Mouse (Mus musculus) lung, embryonic 15.5 days (tissue): ENCODE measurements around the gene Hpcal4. TPM values are rescaled to one million over a fixed set of nuclear protein-coding genes. Genes with fewer than 3 reads are reported as not detected.
A peak's percentile ranks its signal among the peaks of the same experiment; 100 is the strongest.

Experiments used
- ATAC-seq: fragments of 200-750 bp; cut with Nextera tagmentation; 2 replicates; pipeline ENCODE4 v1.8.0; 2017; ENCODE audit warnings: moderate number of reproducible peaks, borderline replicate concordance; ENCODE audit not compliant: low FRiP score, low TSS enrichment; ENCODE audit errors: extremely low read depth
- H3K27ac ChIP-seq: fragments of 300-500 bp; sonication (generic); 2 replicates; pipeline ENCODE4 v1.5.1; 2015; ENCODE audit warnings: moderate library complexity, mild to moderate bottlenecking, inconsistent platforms
- H3K27me3 ChIP-seq: fragments of 300-500 bp; sonication (generic); 2 replicates; pipeline ENCODE4 v1.6.1; 2015; ENCODE audit warnings: inconsistent platforms
- H3K36me3 ChIP-seq: fragments of 300-500 bp; sonication (generic); 2 replicates; pipeline ENCODE4 v1.6.1; 2015; ENCODE audit warnings: inconsistent platforms
- H3K4me1 ChIP-seq: fragments of 300-500 bp; sonication (generic); 2 replicates; pipeline ENCODE4 v1.6.1; 2015; ENCODE audit warnings: inconsistent platforms
- H3K4me2 ChIP-seq: fragments of 300-500 bp; sonication (generic); 2 replicates; pipeline ENCODE4 v1.6.1; 2015; ENCODE audit warnings: inconsistent platforms, mild to moderate bottlenecking, moderate library complexity
- H3K4me3 ChIP-seq: fragments of 300-500 bp; sonication (generic); 2 replicates; pipeline ENCODE4 v1.5.1; 2015; ENCODE audit warnings: mild to moderate bottlenecking, inconsistent platforms
- H3K9ac ChIP-seq: fragments of 300-500 bp; sonication (generic); 2 replicates; pipeline ENCODE4 v1.6.1; 2015; ENCODE audit warnings: inconsistent platforms
- H3K9me3 ChIP-seq: fragments of 300-500 bp; sonication (generic); 2 replicates; pipeline ENCODE4 v1.6.1; 2016; ENCODE audit warnings: inconsistent platforms
- WGBS: fragments of 180-500 bp; shearing (Covaris S2); methylation state at CpG from one replicate; pipeline ENCODE4 v1.1.7; 2015; 5-methylcytosine and 5-hydroxymethylcytosine counted together
- polyA plus RNA-seq: library from polyadenylated mRNA; unstranded; fragments of >200 nt; fragmentation: Nextera tagmentation; extraction: Ambion mirVana; gene quantifications from 2 replicates; pipeline ENCODE4 v1.2.1, GENCODE M21; 2015

The Hpcal4 gene
- polyA plus RNA-seq, 1 experiment from 2014 or later, result 0.37 TPM

DNA sequence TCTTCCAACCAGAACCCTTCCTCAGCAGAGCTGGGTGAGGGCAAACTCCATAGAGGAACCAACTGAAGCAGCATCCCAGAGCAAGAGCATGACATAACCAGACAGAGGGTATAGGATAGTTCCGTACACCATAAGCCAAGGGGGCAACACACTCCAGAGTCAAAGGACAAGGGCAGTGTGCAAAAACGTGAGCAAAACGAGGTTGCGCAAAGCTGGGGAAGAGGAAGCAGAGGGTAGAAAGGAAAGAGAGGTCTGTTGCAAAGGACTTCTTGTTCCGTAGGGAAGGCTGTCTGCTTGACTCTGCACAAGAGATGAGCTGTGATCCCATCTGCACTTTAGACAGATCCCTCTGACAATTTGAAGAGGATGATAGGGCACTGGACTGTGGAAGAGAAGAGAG is 24.3 kb downstream of the Hpcal4 start:
- H3K4me3 ChIP-seq, result no peak overlapping the region
- no peaks in the 10 kb centered on the region for H3K4me1 ChIP-seq
- peaks cover 22% of the 10 kb centered on the region for H3K27me3 ChIP-seq
- no peaks in the 10 kb centered on the region for H3K9me3 ChIP-seq
- no peak overlapping the region for H3K4me2 ChIP-seq
- no peak overlapping the region for H3K27ac ChIP-seq
- ATAC-seq, result no peak
- H3K36me3 ChIP-seq, result no peaks in the 10 kb centered on the region
- 64% methylated on average over 5 of the region's 5 CpGs for WGBS
- H3K9ac ChIP-seq, result no peak overlapping the region

GRCm38 (mm10) chr4:123210996-123211395 is 28.0 kb downstream of the Hpcal4 start:
- Histone ChIP-seq H3K36me3 (no peaks in the 10 kb centered on the region), H3K4me2 (no peak overlapping the region), H3K27ac (no peak overlapping the region), H3K9me3 (no peaks in the 10 kb centered on the region), H3K4me1 (no peaks in the 10 kb centered on the region), H3K27me3 (peaks cover 7% of the 10 kb centered on the region; the same call in 1 of the 2 replicates), H3K9ac (no peak overlapping the region), H3K4me3 (no peak overlapping the region)
- 55% methylated on average over 8 of the region's 8 CpGs for WGBS
- ATAC-seq, result no peak

GRCm38 (mm10) chr4:123211453-123211852 is 28.4 kb downstream of the Hpcal4 start:
- 43% methylated on average over 5 of the region's 5 CpGs for WGBS
- Histone ChIP-seq H3K4me2 (no peak overlapping the region), H3K4me3 (no peak overlapping the region), H3K27me3 (peaks cover 7% of the 10 kb centered on the region; the same call in 1 of the 2 replicates), H3K27ac (no peak overlapping the region), H3K4me1 (no peaks in the 10 kb centered on the region), H3K36me3 (no peaks in the 10 kb centered on the region), H3K9me3 (no peaks in the 10 kb centered on the region), H3K9ac (no peak overlapping the region)
- ATAC-seq, result no peak

DNA sequence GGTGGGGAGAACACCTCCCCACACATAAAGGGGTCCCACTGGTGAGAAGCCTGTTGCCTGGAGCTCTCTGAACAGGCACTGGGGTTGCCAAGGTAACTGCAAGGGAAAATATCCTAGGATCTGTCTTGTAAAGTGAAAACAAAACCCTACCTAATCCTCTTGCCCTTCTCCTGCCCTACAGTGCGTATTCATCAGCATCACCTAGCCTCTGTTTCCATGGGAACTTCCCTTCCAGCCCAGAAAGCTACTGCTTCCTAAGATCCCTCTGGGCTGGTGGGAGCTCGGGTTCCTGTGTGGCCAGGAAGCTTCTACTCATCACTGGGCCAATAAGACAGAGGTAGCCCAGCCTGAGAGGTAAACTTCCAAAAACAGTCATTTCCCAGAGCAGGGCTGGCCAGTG is 29.3 kb downstream of the Hpcal4 start:
- Histone ChIP-seq H3K27me3 (peaks cover 7% of the 10 kb centered on the region; the same call in 1 of the 2 replicates), H3K4me2 (no peak overlapping the region), H3K27ac (no peak overlapping the region), H3K9me3 (no peaks in the 10 kb centered on the region), H3K9ac (no peak overlapping the region), H3K36me3 (no peaks in the 10 kb centered on the region), H3K4me1 (no peaks in the 10 kb centered on the region), H3K4me3 (no peak overlapping the region)
- ATAC-seq, result no peak
- 34% methylated on average over 2 of the region's 2 CpGs for WGBS

- H3K4me1 ChIP-seq, result no peaks in the 10 kb centered on the region
- no peak for ATAC-seq
- H3K4me3 ChIP-seq, result no peak overlapping the region
- no peaks in the 10 kb centered on the region for H3K36me3 ChIP-seq
- no peak overlapping the region for H3K4me2 ChIP-seq
- H3K27ac ChIP-seq, result no peak overlapping the region
- H3K9me3 ChIP-seq, result no peaks in the 10 kb centered on the region
- no peak overlapping the region for H3K9ac ChIP-seq
- peaks cover 7% of the 10 kb centered on the region; the same call in 1 of the 2 replicates for H3K27me3 ChIP-seq
- 90% methylated on average over 9 of the region's 9 CpGs for WGBS
Measured at GRCm38 (mm10) chr4:123213975-123214374, 30.9 kb downstream of the Hpcal4 start.

DNA sequence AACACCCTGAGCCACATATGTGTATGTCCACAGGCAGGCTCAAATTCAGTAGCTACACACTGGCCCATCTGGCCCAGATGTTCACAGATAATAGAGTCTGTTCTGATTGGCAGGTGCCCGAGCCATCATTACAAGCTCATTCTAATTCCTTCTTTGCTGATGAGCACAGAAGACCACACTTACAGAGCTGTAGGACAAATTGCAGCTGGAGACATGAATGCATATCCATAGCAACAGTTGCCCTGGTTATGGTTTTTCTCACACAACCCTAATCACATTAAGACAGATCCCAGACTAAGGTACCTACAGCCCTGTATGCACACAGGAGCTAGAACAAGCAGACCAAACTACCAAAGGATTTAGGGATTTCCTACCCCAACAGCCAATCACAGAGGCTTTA is 32.3 kb downstream of the Hpcal4 start:
- H3K4me2 ChIP-seq, result no peak overlapping the region
- no peak overlapping the region for H3K27ac ChIP-seq
- H3K4me3 ChIP-seq, result no peak overlapping the region
- 82% methylated on average over 1 of the region's 1 CpGs for WGBS
- H3K36me3 ChIP-seq, result no peaks in the 10 kb centered on the region
- peaks cover 5% of the 10 kb centered on the region; the same call in 1 of the 2 replicates for H3K27me3 ChIP-seq
- no peak for ATAC-seq
- no peaks in the 10 kb centered on the region for H3K4me1 ChIP-seq
- H3K9ac ChIP-seq, result no peak overlapping the region
- H3K9me3 ChIP-seq, result no peaks in the 10 kb centered on the region

GRCm38 (mm10) chr4:123216782-123217181 is 33.8 kb downstream of the Hpcal4 start:
- Histone ChIP-seq H3K4me1 (no peaks in the 10 kb centered on the region), H3K4me2 (no peak overlapping the region), H3K27ac (no peak overlapping the region), H3K36me3 (no peaks in the 10 kb centered on the region), H3K27me3 (no peaks in the 10 kb centered on the region; the same call in 1 of the 2 replicates), H3K4me3 (no peak overlapping the region), H3K9me3 (no peaks in the 10 kb centered on the region), H3K9ac (no peak overlapping the region)
- no peak for ATAC-seq
- 0% methylated on average over 1 of the region's 1 CpGs for WGBS

GRCm38 (mm10) chr4:123219720-123220357 is 36.8 kb downstream of the Hpcal4 start:
- ATAC-seq, result peak; percentile 52
- H3K27me3 ChIP-seq, result no peaks in the 10 kb centered on the region; the same call in 1 of the 2 replicates
- H3K36me3 ChIP-seq, result no peaks in the 10 kb centered on the region
- H3K4me3 ChIP-seq, result no peak overlapping the region
- H3K27ac ChIP-seq, result no peak overlapping the region
- H3K4me1 ChIP-seq, result no peaks in the 10 kb centered on the region
- H3K4me2 ChIP-seq, result no peak overlapping the region
- 64% methylated on average over 15 of the region's 15 CpGs for WGBS
- no peaks in the 10 kb centered on the region for H3K9me3 ChIP-seq
- no peak overlapping the region for H3K9ac ChIP-seq

DNA sequence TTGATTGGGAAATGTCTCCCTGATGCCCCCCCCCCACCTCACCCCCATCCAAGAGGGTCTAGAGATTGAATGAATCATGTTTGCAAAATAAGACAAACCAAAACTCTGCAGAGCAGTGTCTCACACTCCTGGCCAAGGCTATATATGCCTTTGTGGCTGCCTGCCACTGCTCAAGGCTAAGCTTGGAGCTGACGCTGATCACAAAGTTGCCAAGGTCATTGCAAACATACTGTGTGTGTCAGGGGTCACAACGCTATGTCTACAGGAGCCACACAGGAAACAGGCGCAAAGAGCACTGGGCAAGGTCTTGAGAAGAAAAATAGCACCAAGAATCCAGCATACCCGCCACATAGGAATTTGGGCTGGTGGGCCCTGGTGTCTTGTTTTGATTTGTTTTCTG is 37.6 kb downstream of the Hpcal4 start:
- no peak overlapping the region for H3K4me2 ChIP-seq
- H3K9me3 ChIP-seq, result no peaks in the 10 kb centered on the region
- no peaks in the 10 kb centered on the region; the same call in 1 of the 2 replicates for H3K27me3 ChIP-seq
- no peak for ATAC-seq
- no peak overlapping the region for H3K27ac ChIP-seq
- H3K36me3 ChIP-seq, result no peaks in the 10 kb centered on the region
- H3K4me3 ChIP-seq, result no peak overlapping the region
- 75% methylated on average over 4 of the region's 4 CpGs for WGBS
- H3K4me1 ChIP-seq, result no peaks in the 10 kb centered on the region
- no peak overlapping the region for H3K9ac ChIP-seq

DNA sequence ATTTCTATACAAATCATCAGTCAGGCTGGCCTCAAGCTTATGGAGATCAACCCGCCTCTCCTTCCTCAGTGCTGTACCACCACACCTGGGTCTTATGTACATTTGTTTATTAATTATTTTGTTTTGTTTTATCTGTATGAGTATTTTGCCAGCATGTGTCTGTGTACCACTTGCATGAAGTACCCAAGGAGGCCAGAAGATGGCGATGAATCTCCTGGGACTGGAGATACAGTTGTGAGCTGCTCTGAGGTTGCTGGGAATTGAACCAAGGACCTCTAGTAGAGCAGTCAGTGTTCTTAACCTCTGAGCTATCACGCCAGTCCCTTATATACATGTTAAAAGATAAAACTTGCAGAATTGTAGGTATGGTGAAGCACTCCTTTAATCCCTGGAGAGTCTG is 40.3 kb downstream of the Hpcal4 start:
- no peak overlapping the region for H3K27ac ChIP-seq
- no peaks in the 10 kb centered on the region; the same call in 1 of the 2 replicates for H3K27me3 ChIP-seq
- no peak overlapping the region for H3K4me3 ChIP-seq
- ATAC-seq, result no peak
- 59% methylated on average over 3 of the region's 3 CpGs for WGBS
- no peaks in the 10 kb centered on the region for H3K36me3 ChIP-seq
- H3K9ac ChIP-seq, result no peak overlapping the region
- no peak overlapping the region for H3K4me2 ChIP-seq
- H3K4me1 ChIP-seq, result peaks cover 24% of the 10 kb centered on the region
- H3K9me3 ChIP-seq, result no peaks in the 10 kb centered on the region

DNA sequence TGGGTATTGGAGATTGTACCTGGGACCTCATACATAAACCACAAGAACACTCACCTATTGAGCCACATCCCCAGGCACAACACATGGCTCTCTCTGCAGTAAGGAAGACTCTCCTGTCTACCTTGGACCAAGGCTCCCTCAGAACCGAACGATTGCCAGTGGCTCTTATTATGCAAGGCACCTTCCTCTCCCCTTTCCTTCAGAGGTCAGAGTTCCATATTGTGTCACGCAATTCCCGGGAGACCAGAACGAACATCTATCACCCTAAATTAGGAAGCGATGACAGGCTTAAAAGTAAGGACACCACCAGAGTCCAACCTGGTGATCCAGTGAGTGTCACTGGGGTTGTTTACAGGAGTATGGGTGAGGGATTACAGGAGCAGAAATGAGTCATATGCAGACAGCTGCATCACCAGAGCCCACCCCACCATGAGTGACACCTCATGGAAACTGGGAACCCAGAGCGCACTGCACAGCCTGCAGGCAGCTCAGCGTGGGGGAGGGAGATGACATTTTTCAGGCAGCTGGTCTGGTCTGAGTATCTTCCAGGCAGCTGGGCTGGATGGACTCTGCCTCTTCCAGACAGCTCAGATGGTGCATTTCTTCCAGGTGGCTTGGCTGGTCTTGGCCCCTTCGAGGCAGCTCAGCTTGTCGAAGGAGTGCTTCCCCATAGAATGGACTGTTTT is 42.8 kb downstream of the Hpcal4 start:
- Histone ChIP-seq H3K9ac (no peak overlapping the region), H3K4me1 (peaks cover 35% of the 10 kb centered on the region), H3K27ac (0 out of 2 replicates have a peak overlapping the region, but pooled peaks have one; percentile 13), H3K4me2 (no peak overlapping the region), H3K36me3 (no peaks in the 10 kb centered on the region), H3K4me3 (no peak overlapping the region), H3K27me3 (no peaks in the 10 kb centered on the region), H3K9me3 (no peaks in the 10 kb centered on the region)
- ATAC-seq, result peak; percentile 37
- WGBS, result 42% methylated on average over 10 of the region's 10 CpGs

- peaks cover 35% of the 10 kb centered on the region for H3K4me1 ChIP-seq
- ATAC-seq, result peak; percentile 50; the same call in 1 of the 2 replicates
- H3K9me3 ChIP-seq, result no peaks in the 10 kb centered on the region
- H3K4me2 ChIP-seq, result no peak overlapping the region
- H3K36me3 ChIP-seq, result no peaks in the 10 kb centered on the region
- peaks cover 7% of the 10 kb centered on the region; the same call in 1 of the 2 replicates for H3K27me3 ChIP-seq
- whole genome bisulfite sequencing, result 32% methylated on average over 4 of the region's 4 CpGs
- H3K9ac ChIP-seq, result no peak overlapping the region
- peak overlapping the region; percentile 35 for H3K27ac ChIP-seq
- H3K4me3 ChIP-seq, result no peak overlapping the region
Measured at GRCm38 (mm10) chr4:123227707-123228106, 44.7 kb downstream of the Hpcal4 start.
